Mouse (Mus musculus) CH12.LX (cell line): ENCODE measurements around the gene Phactr3.

Experiments
- CHD1 ChIP-seq: IDR thresholded peaks from 2 replicates; pipeline ENCODE4 v1.6.1; 2012; ENCODE audit warnings: low read depth, low read length, improper control_type of control experiment, inconsistent platforms
- CTCF ChIP-seq, 2 experiments: IDR thresholded peaks in 1 of 2; conservative IDR thresholded peaks in 1 of 2; 2 replicates each; pipeline ENCODE4 v1.5.1; 2011 to 2012; ENCODE audit warnings: low read depth in 2 of 2, low read length in 2 of 2, improper control_type of control experiment in 1 of 2, inconsistent platforms in 1 of 2, mild to moderate bottlenecking in 1 of 2, moderate library complexity in 1 of 2
- EP300 ChIP-seq: IDR thresholded peaks from 2 replicates; pipeline ENCODE4 v1.6.1; 2011; ENCODE audit warnings: low read length, improper control_type of control experiment
- MXI1 ChIP-seq: IDR thresholded peaks from 2 replicates; pipeline ENCODE4 v1.6.1; 2011; ENCODE audit warnings: mild to moderate bottlenecking, low read depth, low read length, improper control_type of control experiment
- PAX5 ChIP-seq: IDR thresholded peaks from 2 replicates; pipeline ENCODE4 v1.6.1; 2012; ENCODE audit warnings: low read length, inconsistent platforms, mixed read lengths
- POLR2A ChIP-seq: IDR thresholded peaks from 2 replicates; pipeline ENCODE4 v1.6.1; 2011; ENCODE audit warnings: low read depth, mild to moderate bottlenecking, improper control_type of control experiment, low read length
- USF1 ChIP-seq: IDR thresholded peaks from 2 replicates; pipeline ENCODE4 v1.6.1; 2014; ENCODE audit warnings: low read depth, mild to moderate bottlenecking, inconsistent platforms, low read length, improper control_type of control experiment
- USF2 ChIP-seq: conservative IDR thresholded peaks from 2 replicates; pipeline ENCODE4 v1.6.1; 2011; ENCODE audit warnings: low read depth, low read length, improper control_type of control experiment

DNA sequence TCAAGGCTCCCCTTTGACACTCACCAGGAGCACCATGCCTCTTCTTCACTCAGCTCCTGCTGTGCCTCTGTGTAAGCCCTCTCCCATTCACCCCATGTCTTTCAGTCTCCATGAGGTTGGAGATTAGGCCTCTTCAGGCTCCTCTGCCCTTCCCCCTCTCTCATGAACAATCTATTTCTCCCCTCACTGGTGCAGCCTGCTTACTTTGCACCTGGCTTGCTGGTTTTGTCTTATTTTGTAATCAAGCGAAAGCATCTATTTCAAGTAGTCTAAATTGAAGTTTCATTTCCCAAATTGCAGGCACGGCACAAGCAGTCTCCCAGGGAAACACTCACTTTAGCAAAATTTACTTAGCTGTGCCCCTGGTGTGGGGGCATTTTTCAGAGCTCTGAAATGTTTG, 70.2 kb downstream of the Phactr3 start:
- TF ChIP-seq CTCF (conservative IDR thresholded peaks at IDR 0.05 in 1 of 2, IDR thresholded peaks at IDR 0.05 in 1 of 2; ENCODE audit: low read depth in 2 of 2, low read length in 2 of 2) (no peak), CHD1 (no peak), EP300 (no peak), MXI1 (no peak), PAX5 (no peak), USF2 (no peak), POLR2A (no peak), USF1 (no peak)
